Comparison of ENCODE assay signal across 28 mouse cellular contexts in genomic region chr10:94151488-94151887, GRCm38 (mm10). TPM values are rescaled to one million over a fixed set of nuclear protein-coding genes. Genes with fewer than 3 reads are reported as not detected.
A peak's percentile ranks its signal among the peaks of the same experiment; 100 is the strongest.
DNase-seq lines count a peak whose midpoint lies in the region; ATAC-seq and TF ChIP-seq lines count a peak whose summit lies in the region.
"Had no signal": no experiment of that assay in that cellular context is flagged by ENCODE, and none has a peak within 500 bp of the region (broad histone marks: within the 10 kb centered on the region; RNA-seq: fewer than 3 reads in every experiment).

No protein-coding gene starts in this region.

- TF ChIP-seq POLR2A in lung, adult 2 months (IDR thresholded peaks at IDR 0.05; ENCODE audit: borderline replicate concordance, extremely low read depth, low read depth, low read length): no peak

- H3K27ac ChIP-seq in kidney, embryonic 16.5 days (ENCODE audit: low read length): peak overlapping the region; percentile 39; the same call in 1 of the 2 replicates
- H3K27ac ChIP-seq in lung, postnatal 0 days (ENCODE audit: low read length): peak overlapping the region; percentile 68
- 0 out of 2 replicates have a peak overlapping the region, but pooled peaks have one; percentile 44 for H3K27ac ChIP-seq in embryonic facial prominence, embryonic 13.5 days
- H3K27ac ChIP-seq in intestine, embryonic 16.5 days (ENCODE audit: low read length): peak overlapping the region; percentile 49; the same call in 1 of the 2 replicates
- H3K27ac ChIP-seq: heart, adult 2 months; heart, embryonic 13.5 days; hindbrain, embryonic 12.5 days; left cerebral cortex, adult 2 months; macrophage had no signal

- TF ChIP-seq EP300 in lung, postnatal 0 days (IDR thresholded peaks at IDR 0.05): peak; percentile 73

- TF ChIP-seq CTCF in lung, postnatal 0 days (IDR thresholded peaks at IDR 0.05): no peak
- no peak for TF ChIP-seq CTCF in lung, adult 2 months (IDR thresholded peaks at IDR 0.05; ENCODE audit: insufficient read depth, low read length)

- no peaks in the 10 kb centered on the region for H3K27me3 ChIP-seq in kidney, embryonic 16.5 days (ENCODE audit: insufficient read depth, low read length)
- H3K27me3 ChIP-seq in lung, postnatal 0 days (replicated peaks; ENCODE audit: insufficient read depth, low read length): no peaks in the 10 kb centered on the region
- no peaks in the 10 kb centered on the region for H3K27me3 ChIP-seq in embryonic facial prominence, embryonic 13.5 days
- no peaks in the 10 kb centered on the region for H3K27me3 ChIP-seq in intestine, embryonic 16.5 days (replicated peaks; ENCODE audit: control insufficient read depth, insufficient read depth, low read length)
- H3K27me3 ChIP-seq: CH12.LX; heart, embryonic 13.5 days; hindbrain, embryonic 12.5 days; neural tube, embryonic 13.5 days had no signal

- H3K36me3 ChIP-seq in kidney, embryonic 16.5 days (ENCODE audit: insufficient read depth, low read length): 0 out of 2 replicates have a peak, but pooled peaks cover 2% of the 10 kb centered on the region
- no peaks in the 10 kb centered on the region for H3K36me3 ChIP-seq in lung, postnatal 0 days (ENCODE audit: insufficient read depth, low read length)
- peaks cover 7% of the 10 kb centered on the region; the same call in 1 of the 2 replicates for H3K36me3 ChIP-seq in embryonic facial prominence, embryonic 13.5 days
- no peaks in the 10 kb centered on the region for H3K36me3 ChIP-seq in intestine, embryonic 16.5 days (ENCODE audit: control insufficient read depth, insufficient read depth, low read length)
- H3K36me3 ChIP-seq: hindbrain, embryonic 12.5 days; neural tube, embryonic 13.5 days had no signal

- intact Hi-C loops in heart, postnatal 36 days (cut with DNase I): no loop called here

- no peaks in the 10 kb centered on the region for H3K9me3 ChIP-seq in kidney, embryonic 16.5 days (ENCODE audit: low read length)
- no peaks in the 10 kb centered on the region for H3K9me3 ChIP-seq in lung, postnatal 0 days (ENCODE audit: low read length)
- no peaks in the 10 kb centered on the region for H3K9me3 ChIP-seq in embryonic facial prominence, embryonic 13.5 days
- no peaks in the 10 kb centered on the region for H3K9me3 ChIP-seq in intestine, embryonic 16.5 days (ENCODE audit: control insufficient read depth, low read length)
- H3K9me3 ChIP-seq: heart, embryonic 13.5 days; hindbrain, embryonic 12.5 days; neural tube, embryonic 13.5 days had no signal

- ATAC-seq in kidney, embryonic 16.5 days (ENCODE audit: low FRiP score, low TSS enrichment): no peak
- ATAC-seq in lung, postnatal 0 days: peak; percentile 48
- no peak for ATAC-seq in embryonic facial prominence, embryonic 13.5 days (ENCODE audit: insufficient number of reproducible peaks, insufficient read depth, low FRiP score, low TSS enrichment, low read depth)
- ATAC-seq in intestine, embryonic 16.5 days: no peak
- ATAC-seq: inflammation-experienced regulatory T-cells, adult 6 months; midbrain, embryonic 16.5 days had no signal

- no peak overlapping the region for H3K4me3 ChIP-seq in kidney, embryonic 16.5 days (ENCODE audit: low read length)
- no peak overlapping the region for H3K4me3 ChIP-seq in lung, postnatal 0 days (ENCODE audit: low read depth, low read length)
- no peak overlapping the region for H3K4me3 ChIP-seq in lung, adult 2 months (replicated peaks; ENCODE audit: extremely low read depth, low read depth, low read length)
- H3K4me3 ChIP-seq in embryonic facial prominence, embryonic 13.5 days: no peak overlapping the region
- H3K4me3 ChIP-seq in intestine, embryonic 16.5 days (ENCODE audit: low read length): no peak overlapping the region
- H3K4me3 ChIP-seq: heart, adult 2 months; heart, embryonic 13.5 days; hindbrain, embryonic 12.5 days; left cerebral cortex, adult 2 months; myocyte; neural tube, embryonic 13.5 days had no signal

- no peak overlapping the region; the same call in 1 of the 2 replicates for H3K4me2 ChIP-seq in kidney, embryonic 16.5 days (replicated peaks; ENCODE audit: low read depth, low read length)
- no peak overlapping the region for H3K4me2 ChIP-seq in lung, postnatal 0 days (replicated peaks; ENCODE audit: low read depth, low read length)
- no peak overlapping the region for H3K4me2 ChIP-seq in embryonic facial prominence, embryonic 13.5 days
- H3K4me2 ChIP-seq in intestine, embryonic 16.5 days (ENCODE audit: low read depth, low read length): no peak overlapping the region
- H3K4me2 ChIP-seq: heart, embryonic 13.5 days; hindbrain, embryonic 12.5 days; neural tube, embryonic 13.5 days had no signal

- 66% methylated on average over 4 of the region's 4 CpGs for WGBS in kidney, embryonic 16.5 days
- 52% methylated on average over 4 of the region's 4 CpGs for WGBS in lung, postnatal 0 days
- WGBS in lung, adult 2 months: 43% methylated on average over 4 of the region's 4 CpGs
- WGBS in embryonic facial prominence, embryonic 13.5 days: 50% methylated on average over 4 of the region's 4 CpGs
- WGBS in intestine, embryonic 16.5 days: 60% methylated on average over 4 of the region's 4 CpGs

- H3K9ac ChIP-seq in kidney, embryonic 16.5 days (replicated peaks; ENCODE audit: low read length): no peak overlapping the region
- H3K9ac ChIP-seq in lung, postnatal 0 days (replicated peaks; ENCODE audit: low read depth): no peak overlapping the region
- H3K9ac ChIP-seq in embryonic facial prominence, embryonic 13.5 days: no peak overlapping the region
- H3K9ac ChIP-seq in intestine, embryonic 16.5 days (ENCODE audit: low read depth, low read length): no peak overlapping the region
- H3K9ac ChIP-seq: heart, embryonic 13.5 days; hindbrain, embryonic 12.5 days; neural tube, embryonic 13.5 days had no signal

- H3K4me1 ChIP-seq in kidney, embryonic 16.5 days (ENCODE audit: insufficient read depth, low read length): peaks cover 26% of the 10 kb centered on the region
- H3K4me1 ChIP-seq in lung, postnatal 0 days (ENCODE audit: insufficient read depth, low read depth, low read length): peaks cover 16% of the 10 kb centered on the region; the same call in 1 of the 2 replicates
- H3K4me1 ChIP-seq in lung, adult 2 months (ENCODE audit: control insufficient read depth, insufficient read depth, low read length): peaks cover 15% of the 10 kb centered on the region
- peaks cover 22% of the 10 kb centered on the region for H3K4me1 ChIP-seq in embryonic facial prominence, embryonic 13.5 days
- H3K4me1 ChIP-seq in intestine, embryonic 16.5 days (ENCODE audit: control insufficient read depth, insufficient read depth, low read length): peaks cover 22% of the 10 kb centered on the region

- DNase-seq in kidney, postnatal 10 days: no peak
- DNase-seq in lung, postnatal 0 days (ENCODE audit: low spot score): peak; percentile 87
- no peak for DNase-seq in lung, adult 2 months
- no peak for DNase-seq in thymus, adult 18-20 months
- no peak for DNase-seq in heart, postnatal 36 days
- DNase-seq: adrenal gland, postnatal 25 days; B cell, adult 2 months; cerebellum, adult 8-10 months; cerebellum, postnatal 36 days; embryo, embryonic 11 days; gastrocnemius, postnatal 36 days; heart, adult 2 months; heart, postnatal 14 days; kidney, postnatal 25 days; layer of hippocampus, adult 9-11 months; retina, postnatal 1 day had no signal

RNA-seq across cellular contexts. Expression of gene Nr2c1, which starts 3.7 kb away (rescaled TPM):
- polyA plus RNA-seq in kidney, embryonic 16.5 days (2015; fragmentation: Nextera tagmentation; extraction: Ambion mirVana): 9.5 and 10.0 TPM in 2 replicates
- 5.4 TPM in 2 replicates for polyA plus RNA-seq in lung, postnatal 0 days (2015; fragmentation: Nextera tagmentation; extraction: Ambion mirVana)
- polyA plus RNA-seq in lung, adult 2 months (2012; rRNA removed): 3.8 and 5.2 TPM in 2 replicates
- polyA plus RNA-seq in embryonic facial prominence, embryonic 13.5 days (2015; fragmentation: Nextera tagmentation; extraction: Ambion mirVana): 9.0 and 9.3 TPM in 2 replicates
- 8.8 and 10.4 TPM in 2 replicates for polyA plus RNA-seq in intestine, embryonic 16.5 days (2015; fragmentation: Nextera tagmentation; extraction: Ambion mirVana)
- total RNA-seq in heart, postnatal 36 days (2021): 1 to 10 TPM; 7.7 to 7.9 TPM

RNA-seq across cellular contexts. Expression of gene Ndufa12, which starts 47.0 kb away (rescaled TPM):
- 389 and 424 TPM in 2 replicates for polyA plus RNA-seq in kidney, embryonic 16.5 days (2015; fragmentation: Nextera tagmentation; extraction: Ambion mirVana)
- 221 and 253 TPM in 2 replicates for polyA plus RNA-seq in lung, postnatal 0 days (2015; fragmentation: Nextera tagmentation; extraction: Ambion mirVana)
- polyA plus RNA-seq in lung, adult 2 months (2012; rRNA removed): 35.4 and 61.4 TPM in 2 replicates
- 319 and 403 TPM in 2 replicates for polyA plus RNA-seq in embryonic facial prominence, embryonic 13.5 days (2015; fragmentation: Nextera tagmentation; extraction: Ambion mirVana)
- polyA plus RNA-seq in intestine, embryonic 16.5 days (2015; fragmentation: Nextera tagmentation; extraction: Ambion mirVana): 405 and 411 TPM in 2 replicates
- total RNA-seq in heart, postnatal 36 days (2021): 100 to 1,000 TPM; 810 to 834 TPM
